In the genomic region with DNA sequence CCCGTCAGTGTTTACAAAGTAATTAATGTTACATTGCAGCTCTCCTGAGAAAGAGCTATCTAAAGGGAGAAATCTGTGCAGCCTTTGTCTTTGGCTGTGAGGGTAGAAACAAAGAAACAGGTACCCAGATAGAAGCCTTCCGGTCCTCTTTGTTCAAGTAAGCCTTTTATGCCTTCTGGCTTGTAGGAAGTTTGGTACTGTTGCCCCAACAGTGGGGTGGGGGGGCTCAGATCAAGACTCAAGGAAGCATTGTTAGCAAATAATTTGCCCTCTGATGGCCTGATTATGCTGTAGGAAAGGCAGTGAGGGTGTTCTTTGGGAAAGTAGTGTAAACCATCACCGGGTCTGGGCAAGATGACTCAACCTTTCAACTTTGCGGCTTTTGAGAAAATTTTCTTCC, we compare ENCODE assay signal across 10 mouse cellular contexts. TPM values are rescaled to one million over a fixed set of nuclear protein-coding genes. Genes with fewer than 3 reads are reported as not detected.
DNase-seq lines count a peak whose midpoint lies in the region; ATAC-seq lines count a peak whose summit lies in the region.
"Had no signal": no experiment of that assay in that cellular context is flagged by ENCODE, and none has a peak within 500 bp of the region (broad histone marks: within the 10 kb centered on the region; RNA-seq: fewer than 3 reads in every experiment).

No protein-coding gene starts in this region.

- H3K4me3 ChIP-seq in forebrain, embryonic 14.5 days (ENCODE audit: low read depth, low read length): peak overlapping the region; percentile 60
- peak overlapping the region; percentile 65 for H3K4me3 ChIP-seq in liver, embryonic 15.5 days (replicated peaks)

- H3K27me3 ChIP-seq in forebrain, embryonic 14.5 days (replicated peaks; ENCODE audit: control insufficient read depth, insufficient read depth, low read length): no peaks in the 10 kb centered on the region
- peaks cover 94% of the 10 kb centered on the region for H3K27me3 ChIP-seq in liver, embryonic 15.5 days
- H3K27me3 ChIP-seq: Patski had no signal

- H3K4me2 ChIP-seq in forebrain, embryonic 14.5 days (ENCODE audit: low read length): peak overlapping the region; percentile 87
- peak overlapping the region; percentile 83 for H3K4me2 ChIP-seq in liver, embryonic 15.5 days

- intact Hi-C loops in heart, postnatal 36 days (cut with DNase I): loop anchor here (5.0 kb wide), 2 partner anchors 94 to 171 kb away; a partner anchor contains a TSS

- DNase-seq in heart, adult 11 months: peak; percentile 82
- DNase-seq in heart, postnatal 36 days: no peak
- peak; percentile 44 for DNase-seq in CD4-positive helper T cell, adult 2 months (ENCODE audit: low read depth, low spot score)
- peak; percentile 40 for DNase-seq in forebrain, embryonic 14.5 days (ENCODE audit: low spot score)
- no peak for DNase-seq in gastrocnemius, postnatal 10 days
- DNase-seq in ovary, adult 18-20 months (ENCODE audit: low spot score): no peak
- no peak for DNase-seq in ovary, postnatal 10 days (ENCODE audit: low spot score)
- DNase-seq: lung, postnatal 4 days had no signal

- H3K27ac ChIP-seq in forebrain, embryonic 14.5 days (ENCODE audit: low read depth, low read length): peak overlapping the region; percentile 93
- no peak overlapping the region for H3K27ac ChIP-seq in liver, embryonic 15.5 days (replicated peaks)

- H3K4me1 ChIP-seq in forebrain, embryonic 14.5 days (ENCODE audit: control insufficient read depth, insufficient read depth, low read length): peaks cover 29% of the 10 kb centered on the region
- H3K4me1 ChIP-seq in liver, embryonic 15.5 days (replicated peaks): peaks cover 60% of the 10 kb centered on the region

- under 1% methylated on average over 4 of the region's 4 CpGs for WGBS in forebrain, embryonic 14.5 days
- 15% methylated on average over 4 of the region's 4 CpGs for WGBS in liver, embryonic 15.5 days (ENCODE audit: insufficient replicate concordance)

- ATAC-seq in forebrain, embryonic 14.5 days: no peak
- no peak for ATAC-seq in liver, embryonic 15.5 days (ENCODE audit: insufficient read depth)
- ATAC-seq: Patski had no signal

- peak overlapping the region; percentile 75 for H3K9ac ChIP-seq in forebrain, embryonic 14.5 days (ENCODE audit: low read length)
- no peak overlapping the region for H3K9ac ChIP-seq in liver, embryonic 15.5 days

- no peaks in the 10 kb centered on the region for H3K9me3 ChIP-seq in forebrain, embryonic 14.5 days (replicated peaks; ENCODE audit: control insufficient read depth, low read length)
- no peaks in the 10 kb centered on the region for H3K9me3 ChIP-seq in liver, embryonic 15.5 days (replicated peaks)

- H3K36me3 ChIP-seq in forebrain, embryonic 14.5 days (ENCODE audit: control insufficient read depth, insufficient read depth, low read length): peaks cover 30% of the 10 kb centered on the region
- no peaks in the 10 kb centered on the region for H3K36me3 ChIP-seq in liver, embryonic 15.5 days (replicated peaks)

RNA-seq across cellular contexts. Expression of a gene that starts 2.0 kb away (rescaled TPM):
- total RNA-seq in heart, postnatal 36 days (2021): 1,000 to 10,000 TPM; 1,087 to 1,168 TPM
- 1,240 and 1,376 TPM in 2 replicates for polyA plus RNA-seq in forebrain, embryonic 14.5 days (2014; fragmentation: Nextera tagmentation; extraction: Ambion mirVana)
- polyA plus RNA-seq in liver, embryonic 15.5 days (2015; fragmentation: Nextera tagmentation; extraction: Ambion mirVana): 163 and 164 TPM in 2 replicates
- 1,000 to 10,000 TPM; 2,006 to 2,318 TPM for total RNA-seq in gastrocnemius, postnatal 10 days (2021)

RNA-seq across cellular contexts. Expression of a gene that starts 21.8 kb away (rescaled TPM):
- not detected for total RNA-seq in heart, postnatal 36 days (2021)
- 2.8 and 3.5 TPM in 2 replicates for polyA plus RNA-seq in forebrain, embryonic 14.5 days (2014; fragmentation: Nextera tagmentation; extraction: Ambion mirVana)
- polyA plus RNA-seq in liver, embryonic 15.5 days (2015; fragmentation: Nextera tagmentation; extraction: Ambion mirVana): 0.17 and 0.32 TPM in 2 replicates
- 1 to 10 TPM in 1 of 2 experiments, under 1 TPM in 1; 0.21 to 1.6 TPM for total RNA-seq in gastrocnemius, postnatal 10 days (2021)

RNA-seq across cellular contexts. Expression of a gene that starts 41.1 kb away (rescaled TPM):
- 10 to 100 TPM; 16.8 to 21.9 TPM for total RNA-seq in heart, postnatal 36 days (2021)
- polyA plus RNA-seq in forebrain, embryonic 14.5 days (2014; fragmentation: Nextera tagmentation; extraction: Ambion mirVana): 211 and 219 TPM in 2 replicates
- 3.7 and 4.0 TPM in 2 replicates for polyA plus RNA-seq in liver, embryonic 15.5 days (2015; fragmentation: Nextera tagmentation; extraction: Ambion mirVana)
- 10 to 100 TPM; 11.9 to 19.0 TPM for total RNA-seq in gastrocnemius, postnatal 10 days (2021)

Comparison
In these comparisons a context has a peak if more than half of its experiments do, and no peak if none do; other contexts are left out.
1. DNase-seq: peak in heart, adult 11 months (single experiment), CD4-positive helper T cell, adult 2 months (single experiment) and forebrain, embryonic 14.5 days (single experiment); none in heart, postnatal 36 days (0 of 2), gastrocnemius, postnatal 10 days (single experiment), ovary, adult 18-20 months (single experiment) and ovary, postnatal 10 days (single experiment).